ENCODE assay signal across 7 mouse cellular contexts in the genomic region with DNA sequence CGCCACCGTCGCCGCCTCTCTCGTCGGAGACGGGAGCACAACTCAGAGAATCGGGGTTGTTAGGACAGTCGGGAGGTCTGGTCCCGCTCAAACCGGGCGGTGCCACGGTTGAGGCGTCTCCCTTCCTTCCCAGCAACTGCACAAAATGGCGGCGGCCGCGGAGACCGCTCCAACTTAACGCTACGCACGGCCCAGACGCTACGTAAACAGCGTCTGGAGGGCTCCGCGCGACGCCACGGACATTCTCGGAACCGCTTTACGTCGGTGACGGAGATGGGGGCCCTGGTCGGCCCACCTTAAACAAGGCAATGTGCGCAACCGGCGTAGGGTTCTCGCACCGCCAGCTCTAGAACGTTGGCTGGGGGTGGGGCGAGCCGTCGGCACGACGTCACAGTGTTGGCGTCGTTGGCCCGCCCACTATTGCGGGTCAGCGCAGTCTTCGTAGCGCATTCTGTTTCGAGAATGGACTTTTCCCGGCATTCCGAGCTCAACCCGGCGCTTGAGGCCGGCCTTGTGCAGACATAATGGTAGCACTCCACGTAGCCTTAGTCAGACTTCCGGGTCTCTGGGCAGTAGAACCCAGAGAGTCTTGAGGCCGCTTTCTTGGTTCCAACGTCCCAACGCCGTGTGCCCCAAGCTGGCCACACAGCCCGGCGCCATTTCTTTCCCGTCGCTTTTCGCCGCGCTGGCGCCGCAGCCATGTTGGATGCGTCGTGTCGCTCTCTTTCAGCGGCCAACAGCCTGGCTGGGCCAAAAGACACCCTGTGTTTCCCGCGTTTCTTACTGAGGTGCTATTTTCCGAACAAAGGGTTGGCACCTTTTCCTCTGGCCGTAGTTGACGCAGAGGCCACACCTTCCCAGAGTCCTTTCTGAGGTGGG. TPM values are rescaled to one million over a fixed set of nuclear protein-coding genes. Genes with fewer than 3 reads are reported as not detected.
DNase-seq lines count a peak whose midpoint lies in the region; ATAC-seq and TF ChIP-seq lines count a peak whose summit lies in the region.

Gene Ddx17, minus strand, starts transcription at position 332 of the 879 bp plus-strand sequence.

- H3K4me2 ChIP-seq in intestine, postnatal 0 days (replicated peaks; ENCODE audit: low read depth), result peak within 1 kb of the TSS; percentile 69
- H3K4me2 ChIP-seq in midbrain, embryonic 12.5 days (replicated peaks), result peak within 1 kb of the TSS; percentile 88

- TF ChIP-seq POLR2A in small intestine, adult 2 months (IDR thresholded peaks at IDR 0.05; ENCODE audit: low read depth, low read length), result peak; percentile 87

- TF ChIP-seq CTCF in intestine, postnatal 0 days (IDR thresholded peaks at IDR 0.05; ENCODE audit: low read depth), result no peak; the same call in 1 of the 2 replicates
- no peak for TF ChIP-seq CTCF in small intestine, adult 2 months (IDR thresholded peaks at IDR 0.05; ENCODE audit: extremely low read depth, insufficient read length, insufficient replicate concordance, low read depth, low read length)

- H3K36me3 ChIP-seq in intestine, postnatal 0 days (ENCODE audit: control insufficient read depth, insufficient read depth), result peaks cover 22% of the 10 kb centered on the region; the same call in 1 of the 2 replicates
- H3K36me3 ChIP-seq in midbrain, embryonic 12.5 days, result peaks cover 28% of the 10 kb centered on the region
- peaks cover 20% of the 10 kb centered on the region for H3K36me3 ChIP-seq in small intestine, adult 2 months (ENCODE audit: control insufficient read depth, insufficient read depth, low read length)

- peaks cover 5% of the 10 kb centered on the region; the same call in 1 of the 2 replicates for H3K4me1 ChIP-seq in intestine, postnatal 0 days (replicated peaks; ENCODE audit: control insufficient read depth, insufficient read depth, low read length)
- peaks cover 30% of the 10 kb centered on the region for H3K4me1 ChIP-seq in midbrain, embryonic 12.5 days
- peaks cover 4% of the 10 kb centered on the region; the same call in 1 of the 2 replicates for H3K4me1 ChIP-seq in small intestine, adult 2 months (ENCODE audit: control insufficient read depth, insufficient read depth, insufficient read length, low read length)

- 2% methylated on average over 84 of the region's 84 CpGs for WGBS in intestine, postnatal 0 days
- WGBS in midbrain, embryonic 12.5 days, result 2% methylated on average over 84 of the region's 84 CpGs
- WGBS in small intestine, adult 2 months, result 1% methylated on average over 84 of the region's 84 CpGs

- H3K27ac ChIP-seq in intestine, postnatal 0 days (ENCODE audit: low read depth, low read length), result peak within 1 kb of the TSS; percentile 99
- peak within 1 kb of the TSS; percentile 97 for H3K27ac ChIP-seq in midbrain, embryonic 12.5 days (replicated peaks)
- H3K27ac ChIP-seq in small intestine, adult 2 months (ENCODE audit: insufficient read depth, low read depth, low read length), result peak within 1 kb of the TSS; percentile 90

- H3K4me3 ChIP-seq in intestine, postnatal 0 days (ENCODE audit: low read depth, low read length), result peak within 1 kb of the TSS; percentile 97
- peak within 1 kb of the TSS; percentile 85 for H3K4me3 ChIP-seq in midbrain, embryonic 12.5 days
- H3K4me3 ChIP-seq in small intestine, adult 2 months (ENCODE audit: low read depth, low read length), result peak within 1 kb of the TSS; percentile 78

- no peaks in the 10 kb centered on the region for H3K27me3 ChIP-seq in intestine, postnatal 0 days (replicated peaks; ENCODE audit: control insufficient read depth, insufficient read depth, low read length)
- H3K27me3 ChIP-seq in midbrain, embryonic 12.5 days, result 0 out of 2 replicates have a peak, but pooled peaks cover 5% of the 10 kb centered on the region
- no peaks in the 10 kb centered on the region for H3K27me3 ChIP-seq in small intestine, adult 2 months (ENCODE audit: control insufficient read depth, insufficient read depth, low read length)

- peak; percentile 95 for DNase-seq in adrenal gland, adult 8-10 months
- peak; percentile 99 for DNase-seq in embryo, embryonic 9.5 days (ENCODE audit: extremely low spot score)
- DNase-seq in gonadal fat pad, adult 2 months (ENCODE audit: low read depth), result peak; percentile 59
- peak; percentile 99 for DNase-seq in left cerebral cortex, postnatal 4 days

- peak within 1 kb of the TSS; percentile 98 for H3K9ac ChIP-seq in intestine, postnatal 0 days (ENCODE audit: low read depth, low read length)
- peak within 1 kb of the TSS; percentile 98 for H3K9ac ChIP-seq in midbrain, embryonic 12.5 days (replicated peaks)

- no peaks in the 10 kb centered on the region for H3K9me3 ChIP-seq in intestine, postnatal 0 days (ENCODE audit: control insufficient read depth)
- no peaks in the 10 kb centered on the region for H3K9me3 ChIP-seq in midbrain, embryonic 12.5 days

- intact Hi-C loops in left cerebral cortex, postnatal 4 days (cut with DNase I), result loop anchor here (10.0 kb wide), 1 partner anchor 58 kb away; the partner anchor contains the start of gene Dmc1

- peak; percentile 97 for ATAC-seq in intestine, postnatal 0 days
- ATAC-seq in midbrain, embryonic 12.5 days (ENCODE audit: low FRiP score, low read depth), result peak; percentile 96

RNA-seq across cellular contexts. Expression of gene Ddx17, which starts in this region (rescaled TPM):
- total RNA-seq in adrenal gland, adult 8-10 months (2022), result 100 to 1,000 TPM; 277 to 438 (median 365) TPM
- 342 and 345 TPM in 2 replicates for polyA plus RNA-seq in gonadal fat pad, adult 2 months (2012; rRNA removed)
- 18.7 and 23.8 TPM in 2 replicates for polyA plus RNA-seq in intestine, postnatal 0 days (2015; fragmentation: Nextera tagmentation; extraction: Ambion mirVana)
- total RNA-seq in left cerebral cortex, postnatal 4 days (2021), result 100 to 1,000 TPM; 446 to 452 TPM
- polyA plus RNA-seq in midbrain, embryonic 12.5 days (2016; fragmentation: Nextera tagmentation; extraction: Ambion mirVana), result 73.6 and 74.9 TPM in 2 replicates
- 66.0 and 108 TPM in 2 replicates for polyA plus RNA-seq in small intestine, adult 2 months (2012; rRNA removed)

Comparison
In these comparisons a context has a peak if more than half of its experiments do, and no peak if none do; other contexts are left out.
1. Peak in every context shown above with its lines: DNase-seq, ATAC-seq, H3K4me3 ChIP-seq and H3K27ac ChIP-seq.